Mouse (Mus musculus) bone marrow macrophage, adult 2 months (primary cell): ENCODE measurements at regions not wholly inside any gene's neighbourhood (a gene's known extent, or its start where the extent isn't known, plus 50 kb on each side); places are given as distances from the start of the nearest gene placed in this dataset.

ENCODE experiments used
- CTCF ChIP-seq: IDR thresholded peaks from 2 replicates; pipeline ENCODE4 v1.5.1; 2012; ENCODE audit warnings: low read depth, mild to moderate bottlenecking, low read length, moderate library complexity
- POLR2A ChIP-seq: IDR thresholded peaks from 2 replicates; pipeline ENCODE4 v1.6.1; 2012; ENCODE audit warnings: mild to moderate bottlenecking, low read depth, low read length, borderline replicate concordance

DNA sequence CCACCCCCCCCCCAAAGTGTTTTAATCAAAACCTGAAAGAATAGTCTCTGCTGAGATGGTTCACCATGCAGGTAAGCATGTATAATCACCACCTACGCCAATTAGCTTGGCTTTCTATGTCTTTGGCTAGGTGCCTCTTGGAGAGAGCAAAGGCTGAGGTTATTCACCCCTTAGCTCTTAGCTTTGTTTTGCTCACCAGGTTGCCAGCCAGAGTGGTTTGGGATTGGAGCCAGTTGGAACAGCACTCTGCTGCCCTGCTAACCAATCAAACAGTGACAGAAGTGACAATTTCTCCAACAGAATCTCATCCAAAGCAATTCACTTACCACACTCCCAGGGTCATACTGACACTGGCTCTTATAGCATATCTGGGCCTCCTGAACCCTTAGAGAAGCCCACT is 162.3 kb upstream of the Bcor start:
- TF ChIP-seq POLR2A (no peak), CTCF (no peak)
